Mouse (Mus musculus) adrenal gland, postnatal 36 days (tissue): ENCODE measurements at regions not wholly inside any gene's neighbourhood (a gene's known extent, or its start where the extent isn't known, plus 50 kb on each side); places are given as distances from the start of the nearest gene placed in this dataset.

Experiments
- DNase-seq, 2 experiments: peaks; one replicate each; pipeline ENCODE4 v3.0.0; 2021; ENCODE audit warnings: mixed read lengths in 1 of 2

- peak; percentile 38 to 56 for DNase-seq
Measured at GRCm38 (mm10) chr14:48330965-48331622, 114.8 kb upstream of the Tmem260 start.

- no peak for DNase-seq
Measured at GRCm38 (mm10) chr14:48331623-48332000, 114.3 kb upstream of the Tmem260 start.

GRCm38 (mm10) chr14:48332193-48332592 is 113.7 kb upstream of the Tmem260 start:
- peak; percentile 26 to 27 for DNase-seq

DNA sequence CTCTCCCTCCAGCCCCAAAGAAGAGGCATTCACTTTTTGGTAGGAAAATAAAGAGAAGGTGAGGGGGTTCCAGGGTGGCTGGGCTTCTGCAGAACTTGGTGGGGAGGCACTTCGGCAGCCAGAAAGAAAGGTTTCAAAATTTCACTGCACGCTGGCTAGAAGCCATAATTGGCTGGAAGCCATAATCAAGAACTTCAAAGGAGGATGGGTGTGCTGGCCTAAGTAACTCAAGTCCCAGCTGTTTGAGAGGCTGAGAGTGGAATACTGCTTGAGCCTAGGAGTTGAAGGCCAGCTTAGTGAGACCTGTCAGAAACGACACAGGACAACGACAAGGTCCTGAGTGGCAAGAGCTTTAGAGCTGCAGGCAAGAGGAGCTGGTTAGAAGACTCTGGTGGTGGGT is 113.3 kb upstream of the Tmem260 start:
- peak; percentile 23 to 43 for DNase-seq

DNA sequence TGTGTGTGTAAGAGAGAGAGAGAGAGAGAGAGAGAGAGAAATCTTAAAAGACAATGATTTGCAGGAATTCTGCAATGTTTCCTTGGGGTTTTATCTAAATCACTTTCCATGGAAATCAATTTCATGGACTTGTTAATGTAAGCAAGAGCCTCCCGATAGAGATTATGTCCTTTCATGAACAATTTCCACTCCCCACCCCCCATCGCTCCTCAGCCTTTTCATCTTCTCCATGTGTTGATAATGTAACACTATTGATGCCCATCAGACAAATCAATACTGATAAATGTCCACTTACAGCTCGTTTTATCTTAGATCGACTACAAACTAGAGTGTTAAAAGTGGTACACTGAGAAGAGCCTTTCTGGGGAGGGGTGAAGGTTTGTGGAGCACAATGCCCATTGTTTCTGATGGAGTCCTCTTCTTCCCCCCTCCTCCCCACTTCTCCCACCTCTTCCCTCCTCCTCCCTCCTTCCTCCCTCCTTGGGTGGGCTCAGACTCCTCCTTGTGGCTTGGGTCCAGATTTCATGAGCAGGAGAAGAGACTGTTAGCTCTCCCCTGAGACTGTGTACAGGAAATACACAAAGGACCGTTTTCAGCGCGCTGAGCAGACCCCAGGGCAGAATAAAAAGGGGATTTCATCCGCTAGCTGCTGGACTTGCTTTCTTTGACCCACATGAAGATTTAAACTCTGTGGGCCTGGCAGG is 111.7 kb upstream of the Tmem260 start:
- DNase-seq, result no peak

GRCm38 (mm10) chr14:48339434-48339833 is 106.5 kb upstream of the Tmem260 start:
- peak in 1 of 2 experiments; percentile 8 for DNase-seq

DNA sequence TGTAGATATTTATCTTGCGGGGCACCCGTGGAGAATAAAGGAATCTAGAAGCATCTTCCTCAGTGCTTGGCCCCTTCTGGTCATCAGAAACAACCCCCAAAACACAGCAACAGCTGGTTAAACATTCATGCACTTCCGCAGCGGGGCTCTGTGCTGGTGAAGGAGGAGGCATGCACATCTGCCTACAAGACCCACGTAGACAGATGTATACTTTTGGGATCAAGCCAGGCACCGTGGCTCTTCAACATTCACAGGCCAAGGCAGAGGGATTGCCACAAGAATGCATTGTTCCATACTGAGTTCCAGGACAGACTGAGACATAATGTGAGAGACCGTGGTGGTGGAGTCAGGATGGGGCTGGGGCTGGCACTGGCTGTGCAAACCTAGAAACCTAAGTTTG is 103.0 kb upstream of the Tmem260 start:
- no peak for DNase-seq

DNA sequence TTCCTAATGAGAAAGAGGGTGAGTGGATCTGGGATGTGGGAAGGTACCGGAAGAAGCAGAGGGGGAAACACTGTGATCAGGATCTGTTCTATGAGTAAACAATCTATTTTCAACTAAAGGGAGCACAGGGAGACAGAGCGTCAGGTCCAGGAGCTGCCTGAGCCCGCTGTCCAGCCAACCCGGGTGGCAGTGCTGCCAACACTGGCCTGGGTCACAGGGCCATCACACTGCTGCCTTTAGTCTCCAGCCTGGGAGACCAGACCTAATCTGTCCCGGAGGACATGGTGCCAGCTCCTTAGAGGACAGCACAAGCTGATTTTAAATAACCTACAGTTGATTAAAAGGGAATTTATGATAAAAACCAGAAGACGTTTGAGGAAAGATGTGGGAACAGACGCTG is 100.0 kb upstream of the Tmem260 start:
- DNase-seq, result peak in 1 of 2 experiments; percentile 14

DNA sequence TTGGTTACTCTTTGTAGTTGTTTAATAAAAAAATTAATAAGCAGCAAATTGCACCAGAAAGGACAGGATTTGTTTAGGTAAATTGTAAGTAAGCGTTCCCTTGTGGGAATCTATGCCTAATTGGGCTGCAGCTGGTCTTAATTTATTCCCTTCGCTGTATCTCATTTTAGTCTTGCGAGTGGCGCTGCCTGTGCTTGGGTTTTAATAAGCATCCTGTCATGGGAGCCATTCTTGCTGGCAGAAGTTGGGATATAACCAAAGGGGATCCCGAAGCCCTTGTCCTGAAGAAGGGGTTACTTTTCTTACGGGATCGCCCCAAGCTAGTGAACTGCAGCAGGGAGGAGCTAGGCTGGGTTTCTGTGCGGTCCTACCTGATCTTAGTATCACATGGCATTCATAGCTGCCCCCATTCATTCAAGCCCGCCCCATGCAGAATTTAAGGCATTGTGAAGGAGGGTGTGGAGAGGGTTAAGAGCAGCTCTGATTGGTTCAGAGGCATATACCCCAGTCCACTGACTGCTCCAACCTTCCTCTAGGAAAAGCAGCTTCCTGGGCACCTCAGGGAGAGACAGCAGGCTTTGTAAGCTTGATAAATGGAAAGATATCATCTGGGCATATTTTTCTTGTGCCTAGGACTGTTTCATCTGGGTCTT is 96.4 kb upstream of the Tmem260 start:
- DNase-seq, result no peak

- no peak for DNase-seq
Measured at GRCm38 (mm10) chr14:48351652-48352051, 94.3 kb upstream of the Tmem260 start.

GRCm38 (mm10) chr14:48352825-48353224 is 93.1 kb upstream of the Tmem260 start:
- no peak for DNase-seq

- DNase-seq, result no peak
Measured at GRCm38 (mm10) chr14:48354176-48354575, 91.7 kb upstream of the Tmem260 start.

GRCm38 (mm10) chr14:48357441-48357840 is 88.5 kb upstream of the Tmem260 start:
- no peak for DNase-seq

GRCm38 (mm10) chr14:48358487-48359159 is 87.3 kb upstream of the Tmem260 start:
- peak; percentile 12 to 48 for DNase-seq

GRCm38 (mm10) chr14:48361820-48362219 is 84.1 kb upstream of the Tmem260 start:
- DNase-seq, result no peak

GRCm38 (mm10) chr14:48367006-48367405 is 78.9 kb upstream of the Tmem260 start:
- DNase-seq, result peak; percentile 78 to 84

- peak in 1 of 2 experiments; percentile 16 for DNase-seq
Measured at GRCm38 (mm10) chr14:48370322-48370721, 75.6 kb upstream of the Tmem260 start.

DNA sequence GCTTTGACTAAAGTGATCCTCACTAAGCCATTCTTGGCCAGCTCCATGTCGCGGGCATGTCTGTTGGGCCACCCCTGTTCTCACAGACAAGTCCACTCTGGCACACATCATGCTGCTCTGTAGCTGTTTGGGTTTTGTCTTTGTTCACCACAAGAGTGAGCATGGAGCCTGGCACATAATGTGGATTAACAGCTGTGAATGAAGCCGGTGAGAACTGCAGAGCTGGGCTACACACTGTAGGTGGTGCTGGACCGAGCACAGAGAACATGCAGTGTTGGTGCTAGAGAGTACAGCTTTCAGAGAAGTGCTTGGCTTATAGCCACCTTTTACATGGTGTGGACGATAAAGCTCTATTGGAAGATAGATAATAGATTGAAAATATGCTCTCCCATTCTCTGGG is 74.2 kb upstream of the Tmem260 start:
- DNase-seq, result peak; percentile 10 to 16

- DNase-seq, result no peak
Measured at GRCm38 (mm10) chr14:48376112-48376511, 69.8 kb upstream of the Tmem260 start.
